Mouse (Mus musculus) hindbrain, postnatal 0 days (tissue): Measurements from ENCODE around the gene Csnk1d. TPM values are rescaled to one million over a fixed set of nuclear protein-coding genes. Genes with fewer than 3 reads are reported as not detected.

Experiments
- ATAC-seq: fragments of 200-750 bp; cut with Nextera tagmentation; 2 replicates; pipeline ENCODE4 v1.8.0; 2017; ENCODE audit warnings: mild to moderate bottlenecking, moderate TSS enrichment, moderate library complexity
- DNase-seq: peaks from one replicate; pipeline ENCODE4 v3.0.0-alpha.2; 2015; ENCODE audit warnings: low spot score
- H3K27ac ChIP-seq: fragments of 300-500 bp; sonication (generic); 2 replicates; pipeline ENCODE4 v1.5.1; 2014; ENCODE audit warnings: mild to moderate bottlenecking
- H3K27me3 ChIP-seq: fragments of 300-500 bp; sonication (generic); 2 replicates; pipeline ENCODE4 v1.6.1; 2014; ENCODE audit warnings: low read length, mixed read lengths; ENCODE audit not compliant: insufficient read depth
- H3K36me3 ChIP-seq: fragments of 300-500 bp; sonication (generic); 2 replicates; pipeline ENCODE4 v1.6.1; 2014; ENCODE audit warnings: low read length, mixed read lengths; ENCODE audit not compliant: insufficient read depth
- H3K4me1 ChIP-seq: fragments of 300-500 bp; sonication (generic); 2 replicates; pipeline ENCODE4 v1.6.1; 2014; ENCODE audit warnings: antibody characterized with exemption, low read length, mixed read lengths; ENCODE audit not compliant: insufficient read depth
- H3K4me2 ChIP-seq: fragments of 300-500 bp; sonication (generic); 2 replicates; pipeline ENCODE4 v1.6.1; 2014; ENCODE audit warnings: low read depth, mild to moderate bottlenecking, low read length, moderate library complexity, mixed read lengths
- H3K4me3 ChIP-seq: fragments of 300-500 bp; sonication (generic); 2 replicates; pipeline ENCODE4 v1.5.1; 2014; ENCODE audit warnings: low read length
- H3K9ac ChIP-seq: fragments of 300-500 bp; sonication (generic); replicated peaks from 2 replicates; pipeline ENCODE4 v1.6.1; 2014; ENCODE audit warnings: mild to moderate bottlenecking, low read length, moderate library complexity, mixed read lengths
- H3K9me3 ChIP-seq: fragments of 300-500 bp; sonication (generic); 2 replicates; pipeline ENCODE4 v1.6.1; 2016; ENCODE audit warnings: low read length, mixed read lengths
- CTCF ChIP-seq: IDR thresholded peaks from 2 replicates; pipeline ENCODE4 v1.5.1; 2016; ENCODE audit warnings: antibody characterized with exemption, control low read depth, low read depth
- WGBS: fragments of 180-500 bp; shearing (Covaris S2); extraction: QIAGEN DNeasy Blood & Tissue Kit; methylation state at CpG from one replicate; pipeline ENCODE4 v1.1.7; 2014; 5-methylcytosine and 5-hydroxymethylcytosine counted together
- polyA plus RNA-seq: library from polyadenylated mRNA; unstranded; fragments of >200 nt; fragmentation: Nextera tagmentation; extraction: Ambion mirVana; gene quantifications from 2 replicates; pipeline ENCODE4 v1.2.1, GENCODE M21; 2015
- total RNA-seq: library from RNA; depleted of rRNA; stranded (reverse); fragments of >200 nt; gene quantifications from 2 replicates; pipeline ENCODE4 v1.2.3, GENCODE M21; 2014; rRNA removed

Csnk1d gene
- total and polyA plus RNA-seq, 2 experiments from 2014 or later: 95.2 to 102 TPM

DNA sequence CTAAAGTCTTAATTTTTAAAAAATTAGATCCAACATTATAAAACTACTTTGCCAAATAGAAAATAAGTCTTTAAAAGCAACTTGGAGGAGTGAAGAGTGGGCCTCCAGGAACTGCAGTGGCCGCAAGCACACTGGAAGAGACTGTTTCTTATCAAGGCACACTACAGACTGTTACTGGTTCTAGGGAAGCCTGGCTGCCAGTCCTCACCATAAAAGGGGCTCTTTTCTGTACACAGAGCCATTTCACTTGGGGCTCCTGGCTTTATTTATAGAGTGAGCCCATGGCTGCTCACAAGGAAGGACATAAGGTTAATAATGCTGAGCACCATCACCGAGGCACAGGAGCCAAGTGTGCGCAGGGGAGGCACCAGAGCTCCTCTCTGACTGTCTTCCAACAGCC, 68.6 kb downstream of the Csnk1d start:
- Histone ChIP-seq H3K27ac (no peak overlapping the region), H3K4me2 (no peak overlapping the region), H3K27me3 (no peaks in the 10 kb centered on the region), H3K4me1 (no peaks in the 10 kb centered on the region), H3K9ac (no peak overlapping the region), H3K4me3 (no peak overlapping the region), H3K36me3 (peaks cover 9% of the 10 kb centered on the region), H3K9me3 (no peaks in the 10 kb centered on the region)
- ATAC-seq (no peak), DNase-seq (no peak)
- 97% methylated on average over 3 of the region's 3 CpGs for WGBS
- no peak for TF ChIP-seq CTCF

DNA sequence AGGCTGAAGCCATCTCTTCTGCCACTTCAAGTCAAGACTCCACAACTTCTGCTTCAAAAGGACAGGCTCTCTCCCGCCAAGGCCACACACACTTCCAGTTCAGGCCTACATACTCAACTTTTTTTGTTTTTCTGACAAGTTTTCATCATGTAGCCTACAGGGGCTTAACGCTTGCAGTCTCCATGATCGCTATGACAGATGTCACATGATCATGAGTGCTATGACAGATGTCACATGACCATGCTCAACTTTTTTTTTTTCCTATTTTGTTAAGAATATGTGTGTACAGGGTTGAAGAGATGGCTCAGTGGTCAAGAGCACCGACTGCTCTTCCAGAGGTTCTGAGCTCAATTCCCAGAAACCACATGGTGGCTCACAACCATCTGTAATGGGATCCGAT, 73.4 kb downstream of the Csnk1d start:
- H3K36me3 ChIP-seq: peaks cover 9% of the 10 kb centered on the region
- H3K4me3 ChIP-seq: no peak overlapping the region
- no peak for TF ChIP-seq CTCF
- H3K27ac ChIP-seq: no peak overlapping the region
- DNase-seq (no peak), ATAC-seq (no peak)
- WGBS: 98% methylated on average over 5 of the region's 5 CpGs
- H3K9ac ChIP-seq: no peak overlapping the region
- H3K27me3 ChIP-seq: no peaks in the 10 kb centered on the region
- no peaks in the 10 kb centered on the region for H3K4me1 ChIP-seq
- no peak overlapping the region for H3K4me2 ChIP-seq
- H3K9me3 ChIP-seq: no peaks in the 10 kb centered on the region

DNA sequence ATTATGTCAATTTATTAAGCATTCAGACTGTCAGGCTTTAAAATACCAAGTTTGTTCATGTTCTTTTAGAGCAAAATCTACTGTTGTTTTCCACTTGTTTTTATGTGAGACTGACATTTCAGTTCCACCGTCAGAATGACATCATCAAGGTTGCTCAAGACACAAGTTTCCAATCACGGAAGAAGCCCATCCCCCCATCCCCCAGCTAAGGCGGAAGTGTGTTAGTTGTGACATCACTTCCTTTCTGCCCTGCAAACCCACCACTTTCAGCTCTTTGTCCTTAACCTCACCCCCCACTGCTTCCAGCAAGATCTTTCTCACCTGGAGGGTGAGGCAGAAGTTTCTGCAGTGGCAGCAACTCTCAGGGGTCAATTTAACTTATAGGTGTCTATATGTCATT, 74.7 kb downstream of the Csnk1d start:
- 84% methylated on average over 3 of the region's 3 CpGs for WGBS
- Histone ChIP-seq H3K4me1 (no peaks in the 10 kb centered on the region), H3K36me3 (peaks cover 9% of the 10 kb centered on the region), H3K9ac (no peak overlapping the region), H3K9me3 (no peaks in the 10 kb centered on the region), H3K27ac (no peak overlapping the region), H3K4me3 (no peak overlapping the region), H3K4me2 (no peak overlapping the region), H3K27me3 (no peaks in the 10 kb centered on the region)
- DNase-seq: no peak
- TF ChIP-seq CTCF: no peak
- ATAC-seq: no peak

DNA sequence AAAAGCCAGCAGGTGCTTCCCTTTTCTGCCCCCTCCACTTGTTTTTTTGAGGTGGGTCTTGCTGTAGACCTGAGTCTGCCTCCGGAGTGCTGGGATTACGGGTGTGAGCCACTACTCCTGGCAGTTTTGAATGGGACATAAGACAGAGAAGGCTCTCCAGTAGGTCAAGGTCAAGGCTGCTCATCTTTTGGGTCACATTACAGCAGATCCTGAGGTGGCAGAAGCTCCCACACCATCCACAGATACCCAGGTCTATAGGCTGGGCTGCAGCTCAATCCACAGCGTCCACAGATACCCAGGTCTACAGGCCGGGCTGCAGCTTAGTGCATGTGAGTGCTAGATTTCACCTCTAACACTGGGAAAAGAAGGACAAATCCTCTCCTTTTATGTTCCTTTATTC, 77.3 kb downstream of the Csnk1d start:
- Histone ChIP-seq H3K9ac (no peak overlapping the region), H3K4me3 (no peak overlapping the region), H3K27ac (no peak overlapping the region), H3K4me1 (no peaks in the 10 kb centered on the region), H3K27me3 (no peaks in the 10 kb centered on the region), H3K4me2 (no peak overlapping the region), H3K9me3 (no peaks in the 10 kb centered on the region), H3K36me3 (peaks cover under 1% of the 10 kb centered on the region; the same call in 1 of the 2 replicates)
- DNase-seq: no peak
- 97% methylated on average over 4 of the region's 4 CpGs for WGBS
- TF ChIP-seq CTCF: no peak
- ATAC-seq: no peak

Other genes starting within 250 kb of the Csnk1d start
- 0.42 and 1.3 TPM in 2 replicates for gene Hmga1b, start 228.5 kb downstream of the Csnk1d start, total RNA-seq
- 1.9 and 2.5 TPM in 2 replicates for gene Hmga1b, start 228.5 kb downstream of the Csnk1d start, polyA plus RNA-seq
- gene Rfng, start 207.1 kb downstream of the Csnk1d start, total RNA-seq: 93.6 and 97.0 TPM in 2 replicates
- 94.6 and 107 TPM in 2 replicates for gene Rfng, start 207.1 kb downstream of the Csnk1d start, polyA plus RNA-seq
- gene Gps1, start 207.1 kb downstream of the Csnk1d start, total RNA-seq: 304 and 314 TPM in 2 replicates
- gene Gps1, start 207.1 kb downstream of the Csnk1d start, polyA plus RNA-seq: 234 and 242 TPM in 2 replicates
- 36.3 and 48.5 TPM in 2 replicates for gene Dus1l, start 194.9 kb downstream of the Csnk1d start, total RNA-seq
- gene Dus1l, start 194.9 kb downstream of the Csnk1d start, polyA plus RNA-seq: 40.4 and 42.2 TPM in 2 replicates
- gene Fasn, start 166.8 kb downstream of the Csnk1d start, total RNA-seq: 474 and 499 TPM in 2 replicates
- 48.9 and 54.4 TPM in 2 replicates for gene Fasn, start 166.8 kb downstream of the Csnk1d start, polyA plus RNA-seq
- gene Ccdc57, start 58.5 kb downstream of the Csnk1d start, total RNA-seq: 4.2 and 7.1 TPM in 2 replicates
- 4.8 and 5.6 TPM in 2 replicates for gene Ccdc57, start 58.5 kb downstream of the Csnk1d start, polyA plus RNA-seq
- 22.9 and 24.9 TPM in 2 replicates for gene Slc16a3, start 42.9 kb downstream of the Csnk1d start, total RNA-seq
- 6.4 and 7.8 TPM in 2 replicates for gene Slc16a3, start 42.9 kb downstream of the Csnk1d start, polyA plus RNA-seq
- not detected in 2 replicates for gene Cd7, start 48.1 kb upstream of the Csnk1d start, total RNA-seq
- gene Cd7, start 48.1 kb upstream of the Csnk1d start, polyA plus RNA-seq: 0.24 TPM in 1 of 2 replicates, not detected in the other
- not detected in 2 replicates for gene Sectm1b, start 72.2 kb upstream of the Csnk1d start, total RNA-seq
- gene Sectm1b, start 72.2 kb upstream of the Csnk1d start, polyA plus RNA-seq: not detected in 2 replicates
- not detected in 2 replicates for gene Sectm1a, start 89.9 kb upstream of the Csnk1d start, total RNA-seq
- not detected in 2 replicates for gene Sectm1a, start 89.9 kb upstream of the Csnk1d start, polyA plus RNA-seq
- not detected in 2 replicates for gene Tex19.2, start 127.3 kb upstream of the Csnk1d start, total RNA-seq
- not detected in 2 replicates for gene Tex19.2, start 127.3 kb upstream of the Csnk1d start, polyA plus RNA-seq
- gene Tex19.1, start 154.8 kb upstream of the Csnk1d start, total RNA-seq: not detected in 2 replicates
- gene Tex19.1, start 154.8 kb upstream of the Csnk1d start, polyA plus RNA-seq: not detected in 2 replicates
- gene Uts2r, start 168.9 kb upstream of the Csnk1d start, total RNA-seq: 0.16 and 2.1 TPM in 2 replicates
- gene Uts2r, start 168.9 kb upstream of the Csnk1d start, polyA plus RNA-seq: 0.61 and 0.84 TPM in 2 replicates
- gene Hexdc, start 213.1 kb upstream of the Csnk1d start, total RNA-seq: 80.2 and 89.6 TPM in 2 replicates
- gene Hexdc, start 213.1 kb upstream of the Csnk1d start, polyA plus RNA-seq: 30.7 and 35.2 TPM in 2 replicates
- 16.7 and 20.1 TPM in 2 replicates for gene Ogfod3, start 213.4 kb upstream of the Csnk1d start, total RNA-seq
- 34.8 and 35.3 TPM in 2 replicates for gene Ogfod3, start 213.4 kb upstream of the Csnk1d start, polyA plus RNA-seq
- 20.6 and 25.6 TPM in 2 replicates for gene Cybc1, start 238.0 kb upstream of the Csnk1d start, total RNA-seq
- gene Cybc1, start 238.0 kb upstream of the Csnk1d start, polyA plus RNA-seq: 20.5 and 21.2 TPM in 2 replicates
- gene Narf, start 245.9 kb upstream of the Csnk1d start, total RNA-seq: 108 and 137 TPM in 2 replicates
- gene Narf, start 245.9 kb upstream of the Csnk1d start, polyA plus RNA-seq: 34.3 and 36.2 TPM in 2 replicates